Mouse (Mus musculus): Measurements from ENCODE around the gene Cfap43. TPM values are rescaled to one million over a fixed set of nuclear protein-coding genes. Genes with fewer than 3 reads are reported as not detected.

The Cfap43 gene
- total RNA-seq, 2 experiments from 2014 or later = 0.05 TPM; not detected in 1

Other genes with a start within 250 kb of the Cfap43 start
- gene Col17a1, start 227.2 kb downstream of the Cfap43 start, total RNA-seq (2014; fragmentation: Nextera tagmentation) = not detected in 2 replicates
- 0.22 TPM in 1 of 2 replicates, not detected in the other for gene Col17a1, start 227.2 kb downstream of the Cfap43 start, total RNA-seq (2017)
- gene Sfr1, start 187.6 kb downstream of the Cfap43 start, total RNA-seq (2014; fragmentation: Nextera tagmentation) = 78.1 and 85.9 TPM in 2 replicates
- 149 and 165 TPM in 2 replicates for gene Sfr1, start 187.6 kb downstream of the Cfap43 start, total RNA-seq (2017)
- 317 and 338 TPM in 2 replicates for gene Gsto1, start 64.3 kb downstream of the Cfap43 start, total RNA-seq (2014; fragmentation: Nextera tagmentation)
- 215 and 219 TPM in 2 replicates for gene Gsto1, start 64.3 kb downstream of the Cfap43 start, total RNA-seq (2017)
- not detected in 2 replicates for gene Gsto2, start 53.8 kb downstream of the Cfap43 start, total RNA-seq (2014; fragmentation: Nextera tagmentation)
- gene Gsto2, start 53.8 kb downstream of the Cfap43 start, total RNA-seq (2017) = not detected in 2 replicates
- 18.2 and 19.1 TPM in 2 replicates for gene Itprip, start within 50 bp of the Cfap43 start, total RNA-seq (2014; fragmentation: Nextera tagmentation)
- gene Itprip, start within 50 bp of the Cfap43 start, total RNA-seq (2017) = 15.8 and 16.7 TPM in 2 replicates
- not detected in 2 replicates for gene Cfap58, start 18.4 kb upstream of the Cfap43 start, total RNA-seq (2014; fragmentation: Nextera tagmentation)
- gene Cfap58, start 18.4 kb upstream of the Cfap43 start, total RNA-seq (2017) = not detected in 2 replicates